Mouse (Mus musculus) induced T-regulatory cell, adult 2 months (primary cell): Measurements from ENCODE around the gene Ccdc150.

Experiments
- DNase-seq: peaks from one replicate; pipeline ENCODE4 v3.0.0-alpha.2; 2012; ENCODE audit warnings: low read depth

Gene Ccdc150

DNA sequence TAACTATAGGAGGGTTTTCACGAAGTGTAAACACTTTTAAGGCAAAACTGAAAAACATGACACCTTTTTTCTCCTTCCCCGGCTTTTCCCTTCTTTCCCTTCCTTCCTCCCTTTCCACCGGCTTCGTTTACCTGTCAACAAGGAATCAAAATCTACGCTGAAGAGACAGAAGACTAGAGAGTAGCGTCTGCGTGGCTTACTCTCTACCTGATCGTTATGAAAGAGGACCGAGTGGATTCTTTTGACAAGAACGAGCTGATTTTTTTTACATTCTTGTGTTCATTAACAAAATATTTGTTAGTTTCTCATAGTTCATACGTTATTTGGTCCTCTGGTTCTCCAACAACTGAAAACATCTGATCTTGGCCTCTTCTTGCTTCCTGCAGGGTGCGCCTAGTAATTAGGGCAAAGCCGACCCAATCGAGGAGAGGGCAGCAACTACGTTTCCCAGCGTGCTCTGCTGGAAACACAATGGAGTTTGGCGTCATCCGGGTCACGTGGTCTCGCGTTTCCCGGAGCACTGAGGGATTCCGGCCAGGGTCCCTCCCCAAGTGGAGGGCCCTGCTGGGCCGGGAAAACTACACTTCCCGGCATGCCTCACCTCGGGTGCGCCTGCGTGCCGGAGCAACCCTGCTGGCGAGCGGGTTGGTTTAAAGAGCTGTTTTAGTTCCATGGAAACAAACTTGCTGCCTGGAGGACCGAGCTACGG lies at the start of gene Ccdc150:
TSS of gene Ccdc150 (plus strand) at position 526 of the 709 bp plus-strand sequence.
- DNase-seq: peak; percentile 80

DNA sequence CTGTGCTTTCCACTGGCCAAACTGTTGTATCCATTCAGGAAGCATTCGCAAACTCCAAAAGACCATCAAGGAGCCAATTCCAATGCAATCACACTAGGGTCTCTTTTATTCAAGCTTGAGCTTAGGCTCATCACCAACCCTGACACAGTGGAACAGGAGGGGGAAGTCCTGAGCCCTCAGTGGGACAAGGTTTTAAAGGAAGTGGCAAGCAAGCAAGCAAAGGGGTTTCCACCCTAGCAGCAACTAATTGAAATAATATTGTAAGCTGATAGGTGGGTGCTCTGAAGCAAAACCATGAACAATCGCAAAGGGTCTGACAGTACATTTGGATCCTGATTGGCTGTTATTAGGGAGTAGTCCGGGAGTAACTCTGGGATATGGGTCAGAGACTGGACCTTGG lies 30.2 kb upstream of the Ccdc150 start:
- DNase-seq: no peak

DNA sequence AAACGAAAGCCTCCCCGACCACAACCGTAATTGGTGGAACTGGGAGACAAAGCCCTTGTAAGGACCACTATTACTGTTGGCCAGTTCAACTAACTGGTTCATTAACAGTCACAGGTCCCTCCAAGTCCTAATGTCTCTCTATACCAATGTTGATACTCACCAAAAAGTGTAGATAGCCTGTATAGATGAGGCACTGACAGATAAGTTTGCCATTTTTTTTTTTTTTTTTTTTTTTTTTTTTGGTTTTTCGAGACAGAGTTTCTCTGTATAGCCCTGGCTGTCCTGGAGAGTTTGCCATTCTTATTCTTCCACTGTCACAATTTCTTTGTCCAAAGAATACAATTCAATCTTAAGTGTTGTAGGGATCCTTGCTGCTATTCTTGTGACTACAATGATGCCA lies 7.8 kb upstream of the Ccdc150 start:
- no peak for DNase-seq

DNA sequence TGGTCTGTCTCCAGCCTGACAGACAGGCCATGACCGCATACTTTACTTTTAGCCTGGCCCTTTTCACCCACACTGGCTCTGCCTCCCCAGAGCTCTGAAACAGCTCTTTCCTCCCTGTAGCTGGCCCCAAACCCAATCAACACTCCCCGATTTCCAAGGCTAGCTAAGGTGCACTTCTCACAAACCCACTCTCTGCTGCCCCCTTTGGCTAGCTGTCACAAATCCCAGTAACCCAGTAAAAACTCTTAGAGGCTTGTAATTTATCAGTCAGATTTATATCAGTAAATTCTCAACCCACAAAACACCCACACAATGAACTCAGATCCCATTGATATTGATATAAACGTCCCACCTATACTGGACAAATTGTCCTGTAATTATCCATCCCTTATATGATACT lies 25.1 kb downstream of the Ccdc150 start:
- peak; percentile 10 for DNase-seq

DNA sequence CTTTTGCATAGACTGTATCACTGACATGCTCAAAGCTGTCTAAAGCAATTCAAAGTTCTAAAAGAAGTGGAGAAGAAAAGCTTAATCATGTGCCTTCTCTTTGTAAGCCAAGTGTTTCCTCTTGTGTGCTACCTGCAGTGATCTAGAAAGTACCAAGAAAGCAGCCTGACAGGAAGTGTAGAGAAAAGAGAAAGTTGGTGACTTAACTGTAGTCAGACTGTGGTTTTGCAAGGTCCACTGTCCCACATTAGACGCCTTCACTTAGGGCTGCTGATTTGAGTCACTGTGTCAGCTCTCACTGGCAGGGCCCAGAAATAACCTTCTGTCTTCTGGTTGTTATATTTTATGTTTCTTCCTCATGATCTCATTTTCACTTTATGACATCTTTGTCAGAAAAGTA lies 29.1 kb downstream of the Ccdc150 start:
- peak; percentile 23 for DNase-seq

DNA sequence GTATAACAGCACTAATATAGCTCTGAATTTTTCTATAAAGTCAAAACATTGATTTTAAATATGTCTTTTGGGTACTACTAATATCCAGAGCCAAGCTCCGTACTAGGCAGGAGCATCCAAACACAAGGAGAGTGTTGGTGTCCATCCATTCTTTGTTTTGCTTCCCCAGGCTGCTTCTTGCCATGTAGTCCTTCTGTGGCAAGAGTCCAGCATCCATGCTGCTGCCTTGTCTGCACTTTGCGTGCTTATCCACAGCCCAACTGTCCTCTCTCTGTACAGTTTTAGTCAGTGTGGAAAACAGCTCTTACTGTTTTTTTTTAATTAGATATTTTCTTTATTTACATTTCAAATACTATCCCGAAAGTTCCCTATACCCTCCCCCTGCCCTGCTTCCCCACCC lies 30.2 kb downstream of the Ccdc150 start:
- DNase-seq: no peak

DNA sequence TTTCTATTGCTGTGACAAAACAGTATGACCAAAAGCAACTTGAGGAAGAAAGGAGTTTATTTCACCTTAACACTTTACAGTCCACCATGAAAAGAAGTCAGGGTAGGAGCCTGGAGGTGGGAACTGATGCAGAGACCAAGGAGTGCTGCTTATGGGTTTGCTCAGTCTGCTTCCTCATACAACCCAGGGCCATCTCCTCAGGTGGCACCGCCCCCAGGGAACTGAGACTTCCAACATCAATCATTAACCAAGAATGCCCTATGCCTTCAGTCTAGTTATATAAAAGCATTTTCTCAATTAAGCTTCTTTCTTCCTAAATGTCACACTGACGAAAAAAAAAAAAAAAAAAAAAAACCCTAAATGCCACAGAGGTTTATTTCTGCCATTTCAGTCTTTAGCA lies 55.9 kb downstream of the Ccdc150 start:
- DNase-seq: no peak

DNA sequence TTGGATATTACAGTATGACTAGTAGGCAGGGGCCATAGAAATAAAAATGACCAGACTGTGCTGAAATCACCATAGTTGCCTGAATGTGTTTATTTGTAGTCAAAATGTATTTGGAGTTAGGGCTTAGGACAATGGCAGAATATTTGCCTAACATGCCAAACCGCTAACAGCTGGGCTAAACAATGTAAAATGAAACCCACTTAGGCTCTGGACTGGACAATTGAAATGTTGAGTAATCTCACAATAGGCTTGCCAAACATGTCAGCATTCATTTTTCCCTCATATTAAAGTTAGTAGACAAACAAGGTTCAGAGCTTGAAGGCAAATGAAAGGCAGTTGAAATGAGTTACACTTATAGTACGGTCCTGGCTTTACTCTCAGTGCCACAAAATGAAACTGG lies 76.2 kb downstream of the Ccdc150 start:
- DNase-seq: no peak

DNA sequence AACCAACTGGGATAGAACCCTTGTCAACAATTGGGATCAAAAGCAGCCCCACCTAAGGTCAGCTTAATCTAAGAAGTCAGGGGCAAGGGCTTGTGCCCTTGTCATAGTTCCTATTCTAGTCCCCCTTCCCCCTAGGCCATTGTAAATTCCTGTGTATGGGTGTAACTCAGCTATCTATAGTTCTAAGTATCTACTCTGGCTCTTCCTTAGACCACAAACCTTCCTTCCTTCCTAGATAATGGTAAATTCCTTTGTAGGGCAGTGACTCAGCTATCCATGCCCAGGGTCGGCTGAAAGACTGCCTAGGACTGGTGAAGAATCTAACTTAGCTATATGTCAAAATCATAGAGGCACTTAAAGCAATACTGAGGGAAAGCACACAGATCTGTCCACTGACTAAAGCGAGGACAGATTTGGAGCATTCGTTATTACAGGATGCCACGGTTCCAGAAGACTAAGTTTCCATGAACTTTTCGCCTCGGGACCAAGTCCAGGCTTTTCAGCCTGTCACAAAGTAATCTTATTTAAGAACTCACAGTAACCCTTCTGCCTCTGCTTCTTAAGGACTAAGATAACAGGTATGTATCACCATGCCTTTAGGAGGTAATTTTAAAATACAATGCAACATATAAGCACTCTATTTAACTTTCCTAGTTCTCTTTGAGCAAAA lies 77.5 kb downstream of the Ccdc150 start:
- DNase-seq: no peak

DNA sequence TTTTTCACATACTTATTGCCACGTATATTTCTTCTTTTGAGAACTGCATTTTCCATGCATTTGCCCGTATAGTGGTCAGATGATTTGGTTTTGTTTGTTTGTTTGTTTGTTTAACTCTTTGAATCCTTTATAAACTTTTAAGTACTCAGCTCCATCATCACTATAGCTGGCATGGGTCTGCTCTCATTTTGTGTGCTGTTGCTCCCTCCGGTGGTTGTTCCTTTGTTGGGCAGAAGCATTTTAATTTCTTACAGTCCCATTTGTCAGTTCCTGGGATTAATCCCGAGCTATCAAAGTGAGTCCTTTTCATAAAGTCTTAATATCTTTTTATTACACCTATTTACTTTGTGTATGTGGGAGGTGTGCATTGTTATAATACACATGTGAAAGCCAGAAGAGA lies 82.5 kb downstream of the Ccdc150 start:
- DNase-seq: peak; percentile 34

DNA sequence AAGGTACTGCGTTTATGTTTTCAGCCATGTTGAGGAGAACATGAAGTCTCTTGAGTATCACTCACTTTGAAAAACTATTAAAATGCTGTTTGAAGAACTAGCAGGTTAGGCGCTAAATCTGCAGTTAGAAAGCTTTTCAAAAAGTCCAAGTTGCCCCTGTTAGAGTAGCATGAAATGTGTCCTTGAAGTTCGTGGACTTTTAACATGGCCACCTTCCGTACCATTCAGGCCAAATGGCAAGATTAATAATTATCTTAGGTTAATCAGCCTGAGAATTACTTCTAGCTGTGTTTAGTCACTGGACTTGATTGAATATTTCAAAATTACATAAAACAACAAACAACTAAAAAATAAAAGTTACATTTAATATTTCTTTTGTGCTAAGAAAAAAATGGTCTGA lies 104.3 kb downstream of the Ccdc150 start:
- DNase-seq: no peak

DNA sequence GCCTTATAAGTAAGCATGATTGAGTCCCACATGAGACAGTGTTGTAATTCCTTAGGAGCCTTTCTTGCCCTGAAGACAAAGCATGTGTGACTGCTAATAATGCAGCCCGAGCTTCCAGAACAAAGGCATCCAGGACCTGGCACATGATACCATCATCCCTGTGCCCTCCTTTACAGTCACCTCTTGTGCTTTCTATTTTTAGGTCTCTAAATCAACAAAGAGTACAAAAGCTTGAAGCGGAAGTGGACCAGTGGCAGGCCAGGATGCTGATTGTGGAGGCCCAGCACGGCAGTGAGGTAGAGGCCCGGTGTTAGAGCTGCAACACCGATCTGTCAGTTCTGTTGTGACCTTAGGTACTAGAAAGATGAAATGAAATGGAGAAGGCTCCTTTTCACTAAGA lies 105.0 kb downstream of the Ccdc150 start:
- DNase-seq: no peak

DNA sequence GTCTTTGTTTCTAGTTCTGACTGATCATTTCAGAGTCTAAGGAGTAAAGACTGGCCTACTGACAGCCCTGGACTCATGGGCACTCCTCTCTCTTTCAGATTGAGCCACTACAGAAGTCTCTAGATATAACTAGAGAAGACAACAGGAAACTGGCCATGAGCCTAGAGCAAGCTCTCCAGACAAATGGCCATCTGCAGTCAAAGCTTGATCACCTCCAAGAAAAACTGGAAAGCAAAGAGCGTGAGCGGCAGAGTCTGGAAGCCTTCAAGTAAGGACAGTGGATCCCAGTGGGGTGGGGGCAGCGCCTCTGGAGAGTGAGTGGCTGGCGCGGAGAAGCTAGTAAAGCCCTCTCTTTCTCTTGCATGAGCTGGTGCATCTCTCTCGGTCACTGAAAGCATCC lies 106.1 kb downstream of the Ccdc150 start:
- DNase-seq: no peak

DNA sequence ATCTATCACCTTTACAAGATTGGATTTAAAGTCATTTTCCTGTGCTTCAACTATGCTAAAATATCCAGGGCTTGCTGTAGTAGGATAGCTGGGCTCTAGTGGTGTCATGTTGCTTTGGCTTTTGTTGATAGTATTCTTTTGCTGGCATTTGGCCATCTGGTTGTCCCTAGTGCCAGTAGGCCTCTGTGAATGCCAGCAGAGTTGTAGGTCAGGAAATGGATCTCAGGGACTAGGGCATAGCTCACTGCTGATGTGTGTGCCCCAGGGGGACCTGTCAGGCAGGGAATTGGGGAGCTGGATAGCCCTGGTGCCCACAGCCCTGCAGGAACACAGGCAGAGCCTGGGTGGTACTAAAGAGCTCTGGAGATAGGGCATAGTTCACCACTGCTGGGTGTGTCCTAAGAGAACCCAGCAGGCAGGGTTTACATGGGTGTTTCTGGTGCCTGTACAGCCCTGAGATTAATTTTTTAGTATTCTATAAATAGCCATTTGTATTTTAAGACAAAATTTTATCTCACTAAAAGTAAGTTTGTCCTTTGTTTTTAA lies 127.1 kb downstream of the Ccdc150 start:
- DNase-seq: no peak

DNA sequence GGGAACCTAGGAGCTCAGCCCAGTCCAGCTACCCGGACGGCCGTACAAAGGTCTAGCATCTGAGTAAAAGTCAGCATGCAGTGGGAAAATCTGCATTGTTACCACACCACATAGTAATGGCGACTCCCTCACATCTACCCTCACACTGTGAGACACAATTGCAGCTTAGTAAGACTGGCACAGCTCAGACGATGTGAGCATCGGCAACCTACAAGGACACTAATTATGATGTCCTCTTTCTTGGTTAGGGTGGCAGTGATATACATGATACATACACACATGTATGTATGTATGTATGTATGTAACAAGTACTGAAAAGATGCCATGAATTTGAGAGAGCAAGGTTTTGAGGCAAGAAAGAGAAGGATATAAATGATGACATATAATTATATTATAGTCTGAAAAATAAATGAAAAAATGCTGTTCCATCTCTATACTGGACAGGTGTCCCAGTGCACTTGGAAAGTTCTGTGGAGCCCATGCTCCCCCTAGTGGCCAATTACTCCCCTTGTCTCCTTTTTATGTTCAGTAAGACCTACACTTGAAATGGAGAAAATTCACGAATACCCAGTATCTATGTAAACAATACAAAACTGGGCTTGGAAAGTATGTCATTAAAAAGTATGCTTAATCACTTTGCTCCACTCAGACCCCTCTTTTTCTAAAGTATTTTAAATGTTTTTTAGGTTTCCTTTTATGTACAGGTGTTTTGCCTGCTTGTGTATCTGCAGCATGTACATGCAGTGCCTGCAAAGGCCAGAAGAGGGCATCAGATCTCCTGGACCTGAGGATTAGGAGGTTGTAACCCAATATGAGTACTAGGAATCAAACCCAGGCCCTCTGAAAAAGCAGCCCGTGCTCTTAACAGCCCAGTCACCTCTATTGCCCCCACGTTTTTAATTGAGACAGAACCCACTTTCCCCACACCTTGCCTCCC lies 130.8 kb downstream of the Ccdc150 start:
- DNase-seq: peak; percentile 78

DNA sequence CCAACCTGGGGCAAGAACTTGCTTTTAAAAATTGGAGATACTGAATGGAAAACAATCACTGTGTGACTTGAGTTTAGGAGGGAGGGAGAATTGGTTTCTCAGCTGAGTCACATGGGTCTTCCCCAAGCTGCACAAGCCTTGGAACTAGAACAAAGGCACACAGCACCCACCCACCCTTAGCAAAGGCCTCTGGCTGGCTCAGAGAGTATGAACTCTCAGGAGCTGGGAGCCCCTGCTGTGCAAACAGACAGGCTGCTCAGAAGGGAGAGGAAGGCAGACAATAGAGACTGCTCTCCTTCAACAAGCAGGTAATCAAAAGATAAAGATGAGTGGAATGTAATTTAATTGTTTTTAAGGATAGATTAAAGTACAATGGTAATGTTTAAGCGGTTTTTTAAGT lies 133.7 kb downstream of the Ccdc150 start:
- no peak for DNase-seq

DNA sequence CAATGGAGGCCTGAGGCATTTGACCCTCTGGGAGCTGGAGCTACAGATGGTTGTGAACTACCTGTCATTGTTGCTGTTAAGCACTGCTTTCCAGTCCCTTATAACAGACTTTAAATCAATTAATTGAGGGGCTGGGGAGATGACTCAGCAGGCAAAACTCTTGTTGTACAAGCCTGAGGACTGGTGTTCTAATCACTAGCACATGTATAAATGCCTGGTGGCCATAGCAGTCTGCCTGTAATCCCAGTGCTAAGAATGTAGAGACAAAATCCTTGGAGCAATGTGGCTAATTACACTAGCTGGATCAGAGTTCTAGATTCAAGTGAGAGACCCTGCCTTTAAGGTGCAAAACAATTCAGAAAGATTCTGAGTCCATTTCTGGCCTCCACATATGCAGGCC lies 152.3 kb downstream of the Ccdc150 start:
- DNase-seq: no peak
